Mouse (Mus musculus): ENCODE results near the gene Ctnna3. TPM values are rescaled to one million over a fixed set of nuclear protein-coding genes. Genes with fewer than 3 reads are reported as not detected.

The Ctnna3 gene
- total RNA-seq, 2 experiments from 2014 or later = 81.4 to 88.7 TPM

- DNase-seq = no peak
These were observed 102.5 kb downstream of the Ctnna3 start for GRCm38 (mm10) chr10:63532381-63532780.

- peak; percentile 63 for DNase-seq
These were observed 111.9 kb downstream of the Ctnna3 start for GRCm38 (mm10) chr10:63541754-63542153.

GRCm38 (mm10) chr10:63542493-63542892 is 112.6 kb downstream of the Ctnna3 start:
- DNase-seq = no peak

GRCm38 (mm10) chr10:63566691-63567090 is 136.8 kb downstream of the Ctnna3 start:
- DNase-seq = no peak

GRCm38 (mm10) chr10:63571561-63571960 is 141.7 kb downstream of the Ctnna3 start:
- no peak for DNase-seq

GRCm38 (mm10) chr10:63572866-63573265 is 143.0 kb downstream of the Ctnna3 start:
- DNase-seq = no peak

- peak; percentile 39 for DNase-seq
These were observed 144.3 kb downstream of the Ctnna3 start for GRCm38 (mm10) chr10:63574100-63574609.

- peak; percentile 89 for DNase-seq
These were observed 152.7 kb downstream of the Ctnna3 start for GRCm38 (mm10) chr10:63582608-63583007.

- no peak for DNase-seq
These were observed 154.0 kb downstream of the Ctnna3 start for GRCm38 (mm10) chr10:63583798-63584374.

- DNase-seq = no peak
These were observed 169.5 kb downstream of the Ctnna3 start for GRCm38 (mm10) chr10:63599417-63599816.

GRCm38 (mm10) chr10:63601206-63601605 is 171.3 kb downstream of the Ctnna3 start:
- DNase-seq = no peak

- no peak for DNase-seq
These were observed 198.6 kb downstream of the Ctnna3 start for GRCm38 (mm10) chr10:63628546-63628945.

GRCm38 (mm10) chr10:63633915-63634314 is 204.0 kb downstream of the Ctnna3 start:
- DNase-seq = no peak

- DNase-seq = no peak
These were observed 208.1 kb downstream of the Ctnna3 start for GRCm38 (mm10) chr10:63637987-63638386.

- DNase-seq = no peak
These were observed 217.4 kb downstream of the Ctnna3 start for GRCm38 (mm10) chr10:63647300-63647699.

- no peak for DNase-seq
These were observed 220.4 kb downstream of the Ctnna3 start for GRCm38 (mm10) chr10:63650307-63650706.

- no peak for DNase-seq
These were observed 223.0 kb downstream of the Ctnna3 start for GRCm38 (mm10) chr10:63652887-63653286.

- DNase-seq = no peak
These were observed 223.7 kb downstream of the Ctnna3 start for GRCm38 (mm10) chr10:63653571-63653970.

- DNase-seq = no peak
These were observed 224.7 kb downstream of the Ctnna3 start for GRCm38 (mm10) chr10:63654560-63654959.

GRCm38 (mm10) chr10:63676343-63676742 is 246.4 kb downstream of the Ctnna3 start:
- no peak for DNase-seq

GRCm38 (mm10) chr10:63689233-63689632 is 259.3 kb downstream of the Ctnna3 start:
- DNase-seq = no peak

GRCm38 (mm10) chr10:63689651-63690050 is 259.8 kb downstream of the Ctnna3 start:
- DNase-seq = no peak

GRCm38 (mm10) chr10:63692039-63692438 is 262.1 kb downstream of the Ctnna3 start:
- peak; percentile 28 for DNase-seq

GRCm38 (mm10) chr10:63710211-63710610 is 280.3 kb downstream of the Ctnna3 start:
- DNase-seq = no peak

- no peak for DNase-seq
These were observed 282.6 kb downstream of the Ctnna3 start for GRCm38 (mm10) chr10:63712530-63712929.

All from heart, postnatal 4 days (tissue).